Mouse (Mus musculus): ENCODE results near the gene Slc30a5.

DNA sequence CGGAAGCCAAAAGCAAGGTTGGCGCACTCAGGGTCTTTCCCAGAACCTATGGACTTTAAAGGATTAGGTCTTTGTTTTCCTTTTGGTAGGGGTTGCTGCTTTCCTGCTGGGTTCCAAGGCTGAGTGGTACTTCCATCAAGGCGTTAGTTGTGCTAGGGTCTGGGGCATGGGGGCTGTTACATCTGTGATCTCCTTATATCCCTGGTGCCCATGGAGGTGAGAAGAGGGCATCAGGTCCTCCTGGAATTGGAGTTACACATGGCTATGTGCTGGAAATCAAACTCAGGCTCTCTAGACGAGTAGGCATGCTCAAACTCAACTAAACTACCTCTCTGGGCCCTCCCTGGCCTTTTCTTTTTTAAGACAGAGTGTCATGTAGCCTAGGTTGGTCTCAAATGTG lies 79.0 kb downstream of the Slc30a5 start:
- TF ChIP-seq POLR2A (IDR thresholded peaks at IDR 0.05; ENCODE audit: insufficient read depth, low read depth, low read length), result no peak
- TF ChIP-seq EP300 (IDR thresholded peaks at IDR 0.05; ENCODE audit: insufficient read depth, low read depth, low read length), result no peak
- TF ChIP-seq CTCF (IDR thresholded peaks at IDR 0.05), result no peak

Data from heart, adult 2 months (tissue).